Mouse (Mus musculus) bone marrow macrophage, adult 2 months (primary cell): ENCODE data around the gene Smarcad1.

Source experiments
- CTCF ChIP-seq: IDR thresholded peaks from 2 replicates; pipeline ENCODE4 v1.5.1; 2012; ENCODE audit warnings: low read depth, mild to moderate bottlenecking, low read length, moderate library complexity
- POLR2A ChIP-seq: IDR thresholded peaks from 2 replicates; pipeline ENCODE4 v1.6.1; 2012; ENCODE audit warnings: mild to moderate bottlenecking, low read depth, low read length, borderline replicate concordance

GRCm38 (mm10) chr6:65035469-65035868, 6.9 kb upstream of the Smarcad1 start:
- TF ChIP-seq CTCF: no peak
- no peak for TF ChIP-seq POLR2A
